Mouse (Mus musculus) forebrain, embryonic 11.5 days (tissue): ENCODE results near the gene Stk10. TPM values are rescaled to one million over a fixed set of nuclear protein-coding genes. Genes with fewer than 3 reads are reported as not detected.

Experiments
- ATAC-seq: fragments of 200-750 bp; cut with Nextera tagmentation; replicated peaks from 2 replicates; pipeline ENCODE4 v1.8.0; 2017; ENCODE audit warnings: moderate TSS enrichment; ENCODE audit not compliant: low FRiP score
- DNase-seq: peaks from one replicate; pipeline ENCODE4 v3.0.0-alpha.2; 2017; ENCODE audit warnings: low spot score
- H3K27ac ChIP-seq: fragments of 300-500 bp; sonication (generic); 2 replicates; pipeline ENCODE4 v1.5.1; 2014; ENCODE audit warnings: low read depth, low read length
- H3K27me3 ChIP-seq: fragments of 300-500 bp; sonication (generic); 2 replicates; pipeline ENCODE4 v1.6.1; 2014; ENCODE audit warnings: mild to moderate bottlenecking, low read length, mixed read lengths; ENCODE audit not compliant: control insufficient read depth, insufficient read depth
- H3K36me3 ChIP-seq: fragments of 300-500 bp; sonication (generic); 2 replicates; pipeline ENCODE4 v1.6.1; 2014; ENCODE audit warnings: mild to moderate bottlenecking, low read length, moderate library complexity, mixed read lengths; ENCODE audit not compliant: control insufficient read depth, insufficient read depth
- H3K4me1 ChIP-seq: fragments of 300-500 bp; sonication (generic); replicated peaks from 2 replicates; pipeline ENCODE4 v1.6.1; 2014; ENCODE audit warnings: low read length, mixed read lengths; ENCODE audit not compliant: control insufficient read depth, insufficient read depth
- H3K4me2 ChIP-seq: fragments of 300-500 bp; sonication (generic); 2 replicates; pipeline ENCODE4 v1.6.1; 2014; ENCODE audit warnings: low read depth, mild to moderate bottlenecking, low read length, moderate library complexity, mixed read lengths; ENCODE audit not compliant: severe bottlenecking
- H3K4me3 ChIP-seq: fragments of 300-500 bp; sonication (generic); 2 replicates; pipeline ENCODE4 v1.5.1; 2014; ENCODE audit warnings: low read depth, low read length
- H3K9ac ChIP-seq: fragments of 300-500 bp; sonication (generic); 2 replicates; pipeline ENCODE4 v1.6.1; 2014; ENCODE audit warnings: low read length
- H3K9me3 ChIP-seq: fragments of 300-500 bp; sonication (generic); 2 replicates; pipeline ENCODE4 v1.6.1; 2016; ENCODE audit warnings: low read length, mixed read lengths; ENCODE audit not compliant: control insufficient read depth
- WGBS: fragments of 180-500 bp; shearing (Covaris S2); extraction: QIAGEN DNeasy Blood & Tissue Kit; methylation state at CpG from one replicate; pipeline ENCODE4 v1.1.7; 2014; 5-methylcytosine and 5-hydroxymethylcytosine counted together
- polyA plus RNA-seq: library from polyadenylated mRNA; unstranded; fragments of >200 nt; fragmentation: Nextera tagmentation; extraction: Ambion mirVana; gene quantifications from 2 replicates; pipeline ENCODE4 v1.2.1, GENCODE M21; 2014

Gene Stk10
- polyA plus RNA-seq, 1 experiment from 2014 or later, result 1.4 TPM

- Histone ChIP-seq H3K9ac (no peak overlapping the region), H3K27ac (no peak overlapping the region), H3K36me3 (no peaks in the 10 kb centered on the region), H3K4me2 (no peak overlapping the region), H3K4me3 (no peak overlapping the region), H3K4me1 (no peaks in the 10 kb centered on the region), H3K9me3 (no peaks in the 10 kb centered on the region), H3K27me3 (no peaks in the 10 kb centered on the region)
- no peak for ATAC-seq
- DNase-seq, result no peak
- 90% methylated on average over 6 of the region's 6 CpGs for WGBS
These were observed 43.1 kb downstream of the Stk10 start for GRCm38 (mm10) chr11:32575964-32576759.

- no peaks in the 10 kb centered on the region for H3K36me3 ChIP-seq
- 68% methylated on average over 5 of the region's 5 CpGs for WGBS
- no peak overlapping the region for H3K27ac ChIP-seq
- H3K9me3 ChIP-seq, result no peaks in the 10 kb centered on the region
- H3K4me3 ChIP-seq, result no peak overlapping the region
- DNase-seq (no peak), ATAC-seq (no peak)
- H3K4me2 ChIP-seq, result no peak overlapping the region
- no peaks in the 10 kb centered on the region for H3K27me3 ChIP-seq
- no peaks in the 10 kb centered on the region for H3K4me1 ChIP-seq
- no peak overlapping the region for H3K9ac ChIP-seq
These were observed 43.6 kb downstream of the Stk10 start for GRCm38 (mm10) chr11:32576760-32577050.

- H3K4me2 ChIP-seq, result no peak overlapping the region
- H3K27ac ChIP-seq, result no peak overlapping the region
- no peaks in the 10 kb centered on the region for H3K4me1 ChIP-seq
- H3K4me3 ChIP-seq, result no peak overlapping the region
- DNase-seq (no peak), ATAC-seq (peak; percentile 58; the same call in 1 of the 2 replicates)
- no peaks in the 10 kb centered on the region for H3K27me3 ChIP-seq
- H3K9me3 ChIP-seq, result no peaks in the 10 kb centered on the region
- 68% methylated on average over 16 of the region's 16 CpGs for WGBS
- no peaks in the 10 kb centered on the region for H3K36me3 ChIP-seq
- H3K9ac ChIP-seq, result no peak overlapping the region
These were observed 47.3 kb downstream of the Stk10 start for GRCm38 (mm10) chr11:32580305-32580947.

DNA sequence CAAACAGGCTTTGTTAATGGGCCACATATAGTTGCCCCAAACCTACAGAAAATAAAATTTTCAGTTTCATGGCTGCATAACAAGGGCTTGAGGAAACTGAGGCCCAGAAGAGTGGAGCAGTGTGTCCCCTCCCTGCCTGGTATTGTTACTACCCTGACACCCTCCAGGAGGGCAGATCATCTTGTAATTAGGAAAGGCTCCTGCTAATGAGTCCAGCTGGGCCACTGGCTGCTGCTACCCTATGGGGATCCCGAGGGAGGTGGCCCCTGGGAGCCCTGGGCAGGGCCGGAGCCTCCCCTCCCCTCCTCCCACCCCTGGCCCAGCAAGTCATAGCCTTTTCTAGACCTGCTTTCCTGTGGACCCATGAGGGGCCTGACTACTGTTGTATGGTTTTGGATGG lies 47.9 kb downstream of the Stk10 start:
- no peak overlapping the region for H3K27ac ChIP-seq
- H3K4me1 ChIP-seq, result no peaks in the 10 kb centered on the region
- no peaks in the 10 kb centered on the region for H3K36me3 ChIP-seq
- no peak overlapping the region for H3K4me3 ChIP-seq
- DNase-seq (no peak), ATAC-seq (peak; percentile 51; the same call in 1 of the 2 replicates)
- H3K9ac ChIP-seq, result no peak overlapping the region
- no peak overlapping the region for H3K4me2 ChIP-seq
- 48% methylated on average over 2 of the region's 2 CpGs for WGBS
- no peaks in the 10 kb centered on the region for H3K9me3 ChIP-seq
- H3K27me3 ChIP-seq, result no peaks in the 10 kb centered on the region

GRCm38 (mm10) chr11:32582813-32583212 lies 49.7 kb downstream of the Stk10 start:
- DNase-seq, result no peak
- no peaks in the 10 kb centered on the region for H3K27me3 ChIP-seq
- 67% methylated on average over 5 of the region's 5 CpGs for WGBS

GRCm38 (mm10) chr11:32585996-32586395 lies 52.9 kb downstream of the Stk10 start:
- Histone ChIP-seq H3K4me1 (no peaks in the 10 kb centered on the region), H3K27me3 (no peaks in the 10 kb centered on the region), H3K4me2 (no peak overlapping the region), H3K4me3 (no peak overlapping the region), H3K9ac (no peak overlapping the region), H3K27ac (no peak overlapping the region), H3K9me3 (no peaks in the 10 kb centered on the region), H3K36me3 (no peaks in the 10 kb centered on the region)
- 85% methylated on average over 6 of the region's 6 CpGs for WGBS
- no peak for DNase-seq
- no peak for ATAC-seq

More at GRCm38 (mm10) chr11:32582813-32583212, 49.7 kb downstream of the Stk10 start:
- no peak for ATAC-seq
- Histone ChIP-seq H3K4me2 (no peak overlapping the region), H3K27ac (no peak overlapping the region), H3K36me3 (no peaks in the 10 kb centered on the region), H3K4me1 (no peaks in the 10 kb centered on the region), H3K9me3 (no peaks in the 10 kb centered on the region), H3K4me3 (no peak overlapping the region), H3K9ac (no peak overlapping the region)

DNA sequence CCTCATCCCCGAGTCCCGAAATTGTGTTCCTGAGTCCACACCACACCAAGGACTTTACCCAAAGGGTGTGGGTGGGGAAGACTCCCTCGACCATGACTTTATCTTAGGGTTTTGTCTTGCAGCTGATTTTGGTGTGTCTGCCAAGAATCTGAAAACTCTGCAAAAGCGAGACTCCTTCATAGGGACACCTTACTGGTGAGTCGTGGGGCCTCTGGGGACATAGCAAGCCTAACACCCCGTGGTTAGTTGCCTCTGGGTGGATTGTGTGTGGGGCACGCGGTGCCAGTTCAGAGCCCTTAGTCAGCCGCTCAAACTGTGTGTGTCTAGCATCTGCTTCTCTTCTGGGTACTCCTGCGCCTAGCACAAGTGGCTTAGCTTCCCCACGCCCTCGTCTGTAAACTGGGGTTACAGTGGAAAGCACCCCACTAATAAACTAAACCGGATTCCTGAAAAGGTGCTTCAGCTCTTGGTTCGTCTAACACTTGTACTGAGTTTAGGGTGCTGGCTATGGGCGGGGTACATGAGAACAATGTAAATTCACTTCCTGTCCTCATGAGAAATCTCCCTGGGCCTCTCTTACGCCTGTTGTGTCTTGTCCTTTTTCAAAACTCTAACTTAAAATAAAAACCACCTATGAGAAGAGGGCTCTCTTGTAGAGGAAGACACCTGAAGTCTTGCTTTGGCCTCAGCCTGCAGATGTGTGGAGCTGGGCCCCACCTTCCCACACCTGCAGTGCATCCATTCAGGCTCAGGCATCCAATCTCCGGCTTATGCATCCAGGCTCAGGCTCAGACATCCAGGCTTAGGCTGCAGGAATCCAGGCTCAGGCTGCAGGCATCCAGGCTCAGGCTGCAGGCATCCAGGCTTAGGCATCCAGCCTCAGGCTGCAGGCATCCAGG lies 54.3 kb downstream of the Stk10 start:
- H3K27me3 ChIP-seq, result no peaks in the 10 kb centered on the region
- H3K27ac ChIP-seq, result no peak overlapping the region
- no peak overlapping the region for H3K4me2 ChIP-seq
- H3K4me1 ChIP-seq, result no peaks in the 10 kb centered on the region
- H3K4me3 ChIP-seq, result no peak overlapping the region
- H3K9me3 ChIP-seq, result no peaks in the 10 kb centered on the region
- peak overlapping the region; percentile 45 for H3K9ac ChIP-seq
- DNase-seq (no peak), ATAC-seq (no peak)
- no peaks in the 10 kb centered on the region for H3K36me3 ChIP-seq
- 68% methylated on average over 17 of the region's 17 CpGs for WGBS

- H3K4me1 ChIP-seq, result no peaks in the 10 kb centered on the region
- H3K4me3 ChIP-seq, result no peak overlapping the region
- DNase-seq, result peak; percentile 93
- H3K4me2 ChIP-seq, result no peak overlapping the region
- no peaks in the 10 kb centered on the region for H3K27me3 ChIP-seq
- peak overlapping the region; percentile 45 for H3K9ac ChIP-seq
- 33% methylated on average over 15 of the region's 15 CpGs for WGBS
- H3K27ac ChIP-seq, result no peak overlapping the region
- peak; percentile 62; the same call in 1 of the 2 replicates for ATAC-seq
- no peaks in the 10 kb centered on the region for H3K36me3 ChIP-seq
- no peaks in the 10 kb centered on the region for H3K9me3 ChIP-seq
These were observed 55.2 kb downstream of the Stk10 start for GRCm38 (mm10) chr11:32588090-32588891.
